Mouse (Mus musculus) limb, embryonic 14.5 days (tissue): Measurements from ENCODE around the gene Map10. TPM values are rescaled to one million over a fixed set of nuclear protein-coding genes. Genes with fewer than 3 reads are reported as not detected.

ENCODE experiments used
- ATAC-seq: fragments of 200-750 bp; cut with Nextera tagmentation; 2 replicates; pipeline ENCODE4 v1.8.0; 2017; ENCODE audit warnings: low read depth, moderate number of reproducible peaks, moderate TSS enrichment; ENCODE audit not compliant: low FRiP score
- DNase-seq: peaks from one replicate; pipeline ENCODE4 v3.0.0-alpha.2; 2015; ENCODE audit warnings: low spot score
- H3K27ac ChIP-seq: fragments of 300-500 bp; sonication (generic); replicated peaks from 2 replicates; pipeline ENCODE4 v1.5.1; 2014; ENCODE audit warnings: low read depth, mild to moderate bottlenecking, low read length, moderate library complexity, mixed read lengths
- H3K27me3 ChIP-seq: fragments of 300-500 bp; sonication (generic); 2 replicates; pipeline ENCODE4 v1.6.1; 2014; ENCODE audit warnings: low read length, mixed read lengths; ENCODE audit not compliant: control insufficient read depth, insufficient read depth
- H3K36me3 ChIP-seq: fragments of 300-500 bp; sonication (generic); 2 replicates; pipeline ENCODE4 v1.6.1; 2014; ENCODE audit warnings: mild to moderate bottlenecking, low read length, moderate library complexity, mixed read lengths; ENCODE audit not compliant: control insufficient read depth, insufficient read depth
- H3K4me1 ChIP-seq: fragments of 300-500 bp; sonication (generic); 2 replicates; pipeline ENCODE4 v1.6.1; 2014; ENCODE audit warnings: antibody characterized with exemption, low read length, mixed read lengths; ENCODE audit not compliant: control insufficient read depth, insufficient read depth
- H3K4me2 ChIP-seq: fragments of 300-500 bp; sonication (generic); replicated peaks from 2 replicates; pipeline ENCODE4 v1.6.1; 2014; ENCODE audit warnings: low read depth, mild to moderate bottlenecking, low read length, moderate library complexity; ENCODE audit not compliant: severe bottlenecking
- H3K4me3 ChIP-seq: fragments of 300-500 bp; sonication (generic); replicated peaks from 2 replicates; pipeline ENCODE4 v1.5.1; 2014; ENCODE audit warnings: low read length
- H3K9ac ChIP-seq: fragments of 300-500 bp; sonication (generic); 2 replicates; pipeline ENCODE4 v1.6.1; 2014; ENCODE audit warnings: mild to moderate bottlenecking, low read depth, low read length, moderate library complexity; ENCODE audit not compliant: severe bottlenecking
- H3K9me3 ChIP-seq: fragments of 300-500 bp; sonication (generic); 2 replicates; pipeline ENCODE4 v1.6.1; 2016; ENCODE audit warnings: low read length; ENCODE audit not compliant: control insufficient read depth
- POLR2A ChIP-seq: fragments of 200-500 bp; IDR thresholded peaks from 2 replicates; pipeline ENCODE4 v1.8.0; 2012; ENCODE audit warnings: inconsistent platforms, mild to moderate bottlenecking, moderate library complexity, borderline replicate concordance; ENCODE audit not compliant: insufficient read depth, insufficient read length; ENCODE audit errors: extremely low read depth
- WGBS: fragments of 180-500 bp; shearing (Covaris S2); extraction: QIAGEN DNeasy Blood & Tissue Kit; methylation state at CpG from one replicate; pipeline ENCODE4 v1.1.7; 2014; 5-methylcytosine and 5-hydroxymethylcytosine counted together
- polyA plus RNA-seq, 2 experiments: library from polyadenylated mRNA; depleted of rRNA in 1 of 2; stranded (reverse) in 1 of 2; unstranded in 1 of 2; fragments of >200 nt; fragmentation: Nextera tagmentation in 1 of 2; extraction: Ambion mirVana in 1 of 2; gene quantifications; 2 replicates each; pipeline versions ENCODE4 v1.2.1 to v1.2.3; 2012 to 2014

Gene Map10
- polyA plus RNA-seq, 2 experiments = 3.4 to 6.0 TPM

DNA sequence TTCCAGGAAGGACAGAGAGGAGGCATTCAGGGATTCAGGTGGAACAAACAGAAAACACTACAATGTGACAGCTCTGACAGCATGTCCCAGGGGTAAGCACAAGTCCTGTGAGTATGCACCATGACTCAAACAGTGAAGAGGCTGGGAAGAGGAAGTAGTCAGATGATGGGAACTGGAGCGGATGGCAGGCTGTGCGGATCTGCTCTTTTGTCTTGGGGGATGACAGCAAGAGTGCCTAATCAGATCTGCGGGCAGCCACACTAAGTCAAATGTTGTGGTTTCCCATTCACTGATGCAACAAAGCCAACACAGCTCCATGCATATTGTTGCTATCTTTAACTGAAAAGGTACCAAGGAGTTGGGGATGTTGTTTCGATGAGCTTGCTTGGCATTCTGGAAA, 20.2 kb upstream of the Map10 start:
- DNase-seq (no peak), ATAC-seq (no peak)
- Histone ChIP-seq H3K4me3 (no peak overlapping the region), H3K27ac (no peak overlapping the region), H3K9ac (no peak overlapping the region), H3K4me2 (no peak overlapping the region), H3K27me3 (no peaks in the 10 kb centered on the region), H3K9me3 (no peaks in the 10 kb centered on the region), H3K36me3 (no peaks in the 10 kb centered on the region), H3K4me1 (peaks cover 6% of the 10 kb centered on the region; the same call in 1 of the 2 replicates)
- 88% methylated on average over 4 of the region's 4 CpGs for WGBS
- no peak for TF ChIP-seq POLR2A

DNA sequence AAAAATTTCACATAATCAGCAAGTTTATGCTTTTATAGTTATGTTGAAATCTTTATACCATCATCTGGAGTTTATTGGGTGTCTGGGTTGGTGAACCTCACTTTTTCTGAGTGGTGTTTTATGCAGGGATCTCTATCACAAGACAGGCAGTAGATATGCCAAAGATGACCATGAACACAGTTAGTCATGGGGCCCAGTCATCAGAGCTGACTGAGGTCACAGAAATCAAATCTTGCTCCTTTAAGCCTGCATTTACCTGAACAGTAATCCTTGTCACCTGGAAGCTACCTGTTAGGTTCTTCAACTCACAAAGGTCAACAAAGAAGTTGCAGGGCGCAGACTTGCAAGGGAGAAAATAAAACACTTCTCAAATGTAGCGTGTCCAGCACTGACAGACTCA, 14.8 kb upstream of the Map10 start:
- no peak for TF ChIP-seq POLR2A

DNA sequence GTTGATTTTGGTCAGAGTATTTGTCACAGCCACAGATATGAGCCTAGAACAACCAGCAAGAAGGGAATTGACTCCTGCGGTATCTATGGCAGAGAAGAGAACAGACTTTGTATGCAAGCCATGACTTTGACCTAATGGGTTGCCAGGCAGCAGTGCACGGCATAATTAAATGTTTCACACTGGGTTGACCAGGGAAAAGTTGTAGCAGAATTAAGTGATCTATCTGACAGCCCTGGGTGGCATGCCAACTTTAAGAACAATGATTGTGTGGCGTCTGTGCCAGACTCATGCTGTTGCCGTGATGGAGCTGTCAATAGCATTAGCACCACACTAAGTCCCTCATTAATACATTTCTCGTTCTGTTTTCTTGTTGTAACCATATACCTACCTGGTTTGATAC, 11.1 kb upstream of the Map10 start:
- Histone ChIP-seq H3K4me2 (no peak overlapping the region), H3K36me3 (no peaks in the 10 kb centered on the region), H3K9ac (no peak overlapping the region), H3K4me3 (no peak overlapping the region), H3K9me3 (no peaks in the 10 kb centered on the region), H3K27me3 (no peaks in the 10 kb centered on the region), H3K4me1 (no peaks in the 10 kb centered on the region), H3K27ac (no peak overlapping the region)
- DNase-seq (no peak), ATAC-seq (no peak)
- 86% methylated on average over 5 of the region's 5 CpGs for WGBS
- no peak for TF ChIP-seq POLR2A

More for the DNA sequence above, 14.8 kb upstream of the Map10 start:
- peaks cover 6% of the 10 kb centered on the region; the same call in 1 of the 2 replicates for H3K4me1 ChIP-seq
- 89% methylated on average over 2 of the region's 2 CpGs for WGBS
- DNase-seq (no peak), ATAC-seq (no peak)
- no peak overlapping the region for H3K4me2 ChIP-seq
- no peak overlapping the region for H3K27ac ChIP-seq
- no peaks in the 10 kb centered on the region for H3K36me3 ChIP-seq
- H3K9ac ChIP-seq = no peak overlapping the region
- no peaks in the 10 kb centered on the region for H3K27me3 ChIP-seq
- H3K4me3 ChIP-seq = no peak overlapping the region
- H3K9me3 ChIP-seq = no peaks in the 10 kb centered on the region

DNA sequence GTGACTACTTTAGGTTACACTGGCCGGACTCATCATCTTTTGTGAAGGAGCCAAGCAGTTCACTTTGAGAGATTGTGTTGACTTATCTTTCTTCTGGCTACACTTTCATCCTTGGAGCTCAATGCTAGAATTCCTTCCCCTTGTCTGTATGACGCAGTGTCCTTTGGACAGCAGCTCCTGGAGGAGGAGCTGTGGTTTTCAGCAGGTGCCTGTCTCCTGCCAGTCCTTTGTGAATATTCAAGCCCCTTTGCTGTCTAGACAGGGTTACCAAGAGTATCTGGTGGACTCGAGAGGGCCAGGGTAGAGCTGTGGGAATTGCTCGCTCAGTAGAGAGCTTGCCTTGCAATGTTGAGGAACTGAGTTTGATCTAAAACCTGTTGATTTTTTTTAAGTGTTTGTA, 10.7 kb upstream of the Map10 start:
- no peak overlapping the region for H3K4me3 ChIP-seq
- WGBS = 83% methylated on average over 4 of the region's 4 CpGs
- no peaks in the 10 kb centered on the region for H3K4me1 ChIP-seq
- H3K4me2 ChIP-seq = no peak overlapping the region
- DNase-seq (no peak), ATAC-seq (no peak)
- H3K36me3 ChIP-seq = no peaks in the 10 kb centered on the region
- no peaks in the 10 kb centered on the region for H3K9me3 ChIP-seq
- H3K9ac ChIP-seq = no peak overlapping the region
- TF ChIP-seq POLR2A = no peak
- H3K27me3 ChIP-seq = no peaks in the 10 kb centered on the region
- H3K27ac ChIP-seq = no peak overlapping the region

DNA sequence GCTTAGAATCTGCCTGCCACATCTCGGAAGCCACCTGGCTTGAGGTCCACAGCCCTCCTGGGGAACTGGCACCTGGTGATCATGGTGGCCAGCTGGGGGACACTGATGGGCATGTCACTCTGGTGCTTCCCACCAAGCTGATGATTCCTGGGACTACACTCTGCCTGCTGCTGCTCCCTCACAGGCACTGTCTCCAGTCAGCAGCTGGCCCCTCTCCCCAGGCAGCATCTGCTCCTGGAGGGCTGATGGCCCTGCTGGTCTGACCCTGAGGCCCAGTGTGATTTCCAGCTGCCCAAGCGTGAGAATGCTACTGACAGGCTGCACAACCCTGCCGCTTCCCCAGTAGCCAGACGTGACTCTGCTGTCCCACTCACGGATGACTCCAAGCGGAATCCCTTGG, 9.2 kb upstream of the Map10 start:
- Histone ChIP-seq H3K9ac (no peak overlapping the region), H3K27me3 (no peaks in the 10 kb centered on the region), H3K27ac (no peak overlapping the region), H3K9me3 (no peaks in the 10 kb centered on the region), H3K36me3 (no peaks in the 10 kb centered on the region), H3K4me2 (no peak overlapping the region), H3K4me1 (no peaks in the 10 kb centered on the region), H3K4me3 (no peak overlapping the region)
- DNase-seq (no peak), ATAC-seq (no peak)
- WGBS = 80% methylated on average over 6 of the region's 6 CpGs
- no peak for TF ChIP-seq POLR2A
